Mouse (Mus musculus) myocyte (in vitro differentiated cells): ENCODE measurements around the gene Ripor2.

Source experiments
- CEBPB ChIP-seq: IDR thresholded peaks from 2 replicates; pipeline ENCODE4 v1.6.1; 2011; ENCODE audit warnings: mild to moderate bottlenecking, moderate library complexity; ENCODE audit not compliant: poor library complexity, insufficient read depth, severe bottlenecking
- E2F4 ChIP-seq: IDR thresholded peaks from one replicate; pipeline ENCODE4 v1.6.1; 2011; ENCODE audit warnings: mild to moderate bottlenecking, control low read depth, moderate library complexity; ENCODE audit not compliant: insufficient read depth
- MAX ChIP-seq: IDR thresholded peaks from one replicate; pipeline ENCODE4 v1.6.1; 2011; ENCODE audit warnings: low read depth, mild to moderate bottlenecking, control low read depth
- MYOD1 ChIP-seq, 3 experiments: IDR thresholded peaks; one replicate each; pipeline ENCODE4 v1.6.1; 2011; ENCODE audit warnings: control low read depth in 2 of 3, low read depth in 2 of 3, mild to moderate bottlenecking in 2 of 3, moderate library complexity in 1 of 3; ENCODE audit not compliant: insufficient read length in 2 of 3, control insufficient read depth in 1 of 3
- MYOG ChIP-seq, 3 experiments: IDR thresholded peaks; one replicate each; pipeline ENCODE4 v1.6.1; 2011; ENCODE audit warnings: control low read depth in 2 of 3, low read depth in 2 of 3, mild to moderate bottlenecking in 2 of 3; ENCODE audit not compliant: insufficient read length in 2 of 3, control insufficient read depth in 1 of 3, insufficient read depth in 1 of 3
- POLR2A ChIP-seq: IDR thresholded peaks from one replicate; pipeline ENCODE4 v1.6.1; 2011; ENCODE audit warnings: low read depth, mild to moderate bottlenecking, control low read depth, moderate library complexity; ENCODE audit not compliant: insufficient read length
- POLR2AphosphoS2 ChIP-seq: IDR thresholded peaks from one replicate; pipeline ENCODE4 v1.6.1; 2011; ENCODE audit warnings: low read depth, control low read depth; ENCODE audit not compliant: insufficient read length
- REST ChIP-seq: IDR thresholded peaks from one replicate; pipeline ENCODE4 v1.6.1; 2011; ENCODE audit warnings: mild to moderate bottlenecking, control low read depth, moderate library complexity; ENCODE audit not compliant: insufficient read depth, insufficient read length
- SRF ChIP-seq: IDR thresholded peaks from one replicate; pipeline ENCODE4 v1.6.1; 2011; ENCODE audit warnings: low read depth; ENCODE audit not compliant: control insufficient read depth, insufficient read length
- TCF12 ChIP-seq: IDR thresholded peaks from one replicate; pipeline ENCODE4 v1.6.1; 2011; ENCODE audit warnings: mild to moderate bottlenecking, control low read depth; ENCODE audit not compliant: poor library complexity, insufficient read depth, severe bottlenecking
- TCF3 ChIP-seq: IDR thresholded peaks from one replicate; pipeline ENCODE4 v1.6.1; 2011; ENCODE audit warnings: low read depth, control low read depth; ENCODE audit not compliant: insufficient read length
- USF1 ChIP-seq: IDR thresholded peaks from one replicate; pipeline ENCODE4 v1.6.1; 2011; ENCODE audit warnings: low read depth, mild to moderate bottlenecking, control low read depth, moderate library complexity

DNA sequence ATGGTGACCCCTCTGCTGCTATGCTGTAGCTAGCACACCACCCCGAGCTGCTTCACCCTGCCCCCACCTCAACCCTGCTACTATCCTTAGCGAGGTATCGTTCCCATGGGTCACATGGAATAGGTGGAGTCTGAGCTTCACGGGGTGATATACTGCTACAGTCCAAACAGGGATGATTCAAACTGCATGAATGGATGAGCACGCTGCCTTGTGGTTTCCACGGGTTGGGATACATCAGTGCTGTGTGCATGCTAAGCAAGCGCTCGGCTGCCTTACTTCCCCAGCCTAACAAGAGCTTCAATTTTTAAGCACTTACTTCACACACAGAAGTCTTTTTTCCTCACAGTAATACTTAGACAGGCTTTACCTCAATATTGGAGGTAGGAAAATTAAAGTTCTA, 168.8 kb downstream of the Ripor2 start:
- no peak for TF ChIP-seq POLR2A
- TF ChIP-seq TCF12 = no peak
- no peak for TF ChIP-seq USF1
- no peak for TF ChIP-seq POLR2AphosphoS2
- no peak for TF ChIP-seq MAX
- TF ChIP-seq E2F4 = no peak
- TF ChIP-seq SRF = no peak
- no peak for TF ChIP-seq MYOG (IDR thresholded peaks at IDR 0.05; ENCODE audit: control insufficient read depth in 1 of 3, insufficient read depth in 1 of 3, insufficient read length in 2 of 3, low read depth in 2 of 3)
- TF ChIP-seq MYOD1 (IDR thresholded peaks at IDR 0.05; ENCODE audit: control insufficient read depth in 1 of 3, insufficient read length in 2 of 3, low read depth in 2 of 3) = no peak
- no peak for TF ChIP-seq CEBPB
- TF ChIP-seq REST = no peak
- no peak for TF ChIP-seq TCF3
